Mouse (Mus musculus): Measurements from ENCODE around the gene Akap10. TPM values are rescaled to one million over a fixed set of nuclear protein-coding genes. Genes with fewer than 3 reads are reported as not detected.

Akap10 gene
- total and polyA plus RNA-seq, 3 experiments, result 20.4 to 34.3 (median 30.3) TPM

DNA sequence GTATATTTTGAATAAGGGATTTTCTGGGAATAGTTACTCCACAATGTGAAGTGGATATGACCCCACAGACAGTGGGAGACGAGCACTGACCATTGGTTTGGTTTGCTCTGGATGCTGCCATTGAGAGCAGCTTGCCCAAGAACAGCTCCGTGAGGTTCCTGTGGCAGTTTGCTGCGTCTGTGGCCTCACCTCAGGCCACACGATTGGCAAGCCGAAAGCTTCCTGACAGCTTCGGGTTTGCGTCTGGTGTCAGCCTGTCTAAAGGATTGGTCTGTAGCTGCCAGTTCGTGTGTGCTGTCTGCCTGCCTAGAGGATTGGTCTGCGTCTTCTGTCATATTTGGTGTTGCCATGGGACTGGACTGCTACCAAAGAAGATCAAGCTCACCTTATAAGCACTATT, 14.4 kb upstream of the Akap10 start:
- Histone ChIP-seq H3K4me3 (ENCODE audit: low read depth, low read length) (no peak overlapping the region), H3K4me1 (ENCODE audit: insufficient read depth, low read depth, low read length) (peaks cover 12% of the 10 kb centered on the region), H3K27me3 (ENCODE audit: insufficient read depth, low read length) (peaks cover 7% of the 10 kb centered on the region), H3K36me3 (replicated peaks) (no peaks in the 10 kb centered on the region), H3K9me3 (replicated peaks) (no peaks in the 10 kb centered on the region)
- no peak for ATAC-seq (ENCODE audit: extremely low read depth, insufficient number of reproducible peaks, low FRiP score, poor library complexity, severe bottlenecking)
- no peak for DNase-seq (ENCODE audit: low spot score)
- TF ChIP-seq TAL1 (conservative IDR thresholded peaks at IDR 0.05; ENCODE audit: low read depth, low read length), result no peak
- no peak for TF ChIP-seq GATA1 (IDR thresholded peaks at IDR 0.05; ENCODE audit: borderline replicate concordance, low read length)
- no peak for TF ChIP-seq GATA2 (IDR thresholded peaks at IDR 0.05; ENCODE audit: borderline replicate concordance, low read depth, low read length)
- no peak for TF ChIP-seq POLR2AphosphoS5 (IDR thresholded peaks at IDR 0.05; ENCODE audit: insufficient replicate concordance, low read depth, low read length)
- TF ChIP-seq CTCF (IDR thresholded peaks at IDR 0.05; ENCODE audit: low read depth, low read length), result no peak

DNA sequence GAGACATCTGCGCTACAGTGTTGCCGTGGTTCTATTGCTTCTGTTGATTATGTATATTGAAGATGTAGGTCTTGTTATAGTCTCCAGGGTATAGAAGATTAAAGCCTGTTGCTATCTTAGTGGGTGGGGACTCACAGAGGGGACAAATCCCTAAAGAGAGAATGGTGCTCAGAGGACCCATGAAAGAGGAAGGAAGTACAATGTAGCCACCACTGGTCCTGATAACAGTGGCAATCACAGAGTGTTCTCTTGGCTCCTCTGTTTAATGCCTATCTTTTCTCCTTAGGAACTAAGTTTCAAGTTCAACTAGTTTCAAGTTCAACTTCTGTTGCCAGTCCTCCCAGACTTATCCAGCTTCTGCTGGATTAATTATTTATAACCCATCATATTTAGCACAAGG, 12.9 kb upstream of the Akap10 start:
- ATAC-seq (ENCODE audit: extremely low read depth, insufficient number of reproducible peaks, low FRiP score, poor library complexity, severe bottlenecking), result no peak
- H3K4me1 ChIP-seq (ENCODE audit: insufficient read depth, low read depth, low read length), result peaks cover 12% of the 10 kb centered on the region
- no peaks in the 10 kb centered on the region for H3K36me3 ChIP-seq (replicated peaks)
- H3K4me3 ChIP-seq (ENCODE audit: low read depth, low read length), result no peak overlapping the region
- no peak for TF ChIP-seq CTCF (IDR thresholded peaks at IDR 0.05; ENCODE audit: low read depth, low read length)
- no peak for TF ChIP-seq GATA1 (IDR thresholded peaks at IDR 0.05; ENCODE audit: borderline replicate concordance, low read length)
- TF ChIP-seq POLR2AphosphoS5 (IDR thresholded peaks at IDR 0.05; ENCODE audit: insufficient replicate concordance, low read depth, low read length), result no peak
- no peak for TF ChIP-seq GATA2 (IDR thresholded peaks at IDR 0.05; ENCODE audit: borderline replicate concordance, low read depth, low read length)
- TF ChIP-seq TAL1 (conservative IDR thresholded peaks at IDR 0.05; ENCODE audit: low read depth, low read length), result no peak
- no peaks in the 10 kb centered on the region for H3K9me3 ChIP-seq (replicated peaks)
- no peak for DNase-seq (ENCODE audit: low spot score)
- H3K27me3 ChIP-seq (ENCODE audit: insufficient read depth, low read length), result peaks cover 9% of the 10 kb centered on the region

DNA sequence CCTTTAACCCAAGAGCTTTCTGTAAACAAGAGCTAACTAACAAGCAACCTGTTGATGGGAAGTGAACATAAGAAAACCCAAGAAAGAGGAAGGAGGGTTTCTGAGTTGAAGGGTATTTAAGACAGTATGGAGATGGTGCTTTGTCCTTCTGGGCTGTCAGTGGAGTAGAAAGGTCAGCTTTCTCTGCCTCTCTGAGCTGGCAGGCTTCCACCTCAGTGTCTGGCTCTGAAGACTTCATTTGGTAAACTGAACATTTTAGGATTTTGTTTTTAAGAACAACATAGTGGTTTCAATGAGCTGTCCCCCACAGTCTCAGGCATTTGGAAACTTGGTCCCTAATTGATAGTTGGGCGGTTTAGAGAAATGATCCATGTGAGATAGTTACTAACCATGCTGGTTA, 7.7 kb upstream of the Akap10 start:
- Histone ChIP-seq H3K9me3 (replicated peaks) (no peaks in the 10 kb centered on the region), H3K27me3 (ENCODE audit: insufficient read depth, low read length) (peaks cover 7% of the 10 kb centered on the region), H3K36me3 (replicated peaks) (no peaks in the 10 kb centered on the region), H3K4me1 (ENCODE audit: insufficient read depth, low read depth, low read length) (peaks cover 7% of the 10 kb centered on the region), H3K4me3 (ENCODE audit: low read depth, low read length) (no peak overlapping the region)
- ATAC-seq (ENCODE audit: extremely low read depth, insufficient number of reproducible peaks, low FRiP score, poor library complexity, severe bottlenecking), result no peak
- TF ChIP-seq TAL1 (conservative IDR thresholded peaks at IDR 0.05; ENCODE audit: low read depth, low read length) (no peak), CTCF (IDR thresholded peaks at IDR 0.05; ENCODE audit: low read depth, low read length) (no peak), GATA1 (IDR thresholded peaks at IDR 0.05; ENCODE audit: borderline replicate concordance, low read length) (no peak), POLR2AphosphoS5 (IDR thresholded peaks at IDR 0.05; ENCODE audit: insufficient replicate concordance, low read depth, low read length) (no peak), GATA2 (IDR thresholded peaks at IDR 0.05; ENCODE audit: borderline replicate concordance, low read depth, low read length) (no peak)
- DNase-seq (ENCODE audit: low spot score), result no peak

DNA sequence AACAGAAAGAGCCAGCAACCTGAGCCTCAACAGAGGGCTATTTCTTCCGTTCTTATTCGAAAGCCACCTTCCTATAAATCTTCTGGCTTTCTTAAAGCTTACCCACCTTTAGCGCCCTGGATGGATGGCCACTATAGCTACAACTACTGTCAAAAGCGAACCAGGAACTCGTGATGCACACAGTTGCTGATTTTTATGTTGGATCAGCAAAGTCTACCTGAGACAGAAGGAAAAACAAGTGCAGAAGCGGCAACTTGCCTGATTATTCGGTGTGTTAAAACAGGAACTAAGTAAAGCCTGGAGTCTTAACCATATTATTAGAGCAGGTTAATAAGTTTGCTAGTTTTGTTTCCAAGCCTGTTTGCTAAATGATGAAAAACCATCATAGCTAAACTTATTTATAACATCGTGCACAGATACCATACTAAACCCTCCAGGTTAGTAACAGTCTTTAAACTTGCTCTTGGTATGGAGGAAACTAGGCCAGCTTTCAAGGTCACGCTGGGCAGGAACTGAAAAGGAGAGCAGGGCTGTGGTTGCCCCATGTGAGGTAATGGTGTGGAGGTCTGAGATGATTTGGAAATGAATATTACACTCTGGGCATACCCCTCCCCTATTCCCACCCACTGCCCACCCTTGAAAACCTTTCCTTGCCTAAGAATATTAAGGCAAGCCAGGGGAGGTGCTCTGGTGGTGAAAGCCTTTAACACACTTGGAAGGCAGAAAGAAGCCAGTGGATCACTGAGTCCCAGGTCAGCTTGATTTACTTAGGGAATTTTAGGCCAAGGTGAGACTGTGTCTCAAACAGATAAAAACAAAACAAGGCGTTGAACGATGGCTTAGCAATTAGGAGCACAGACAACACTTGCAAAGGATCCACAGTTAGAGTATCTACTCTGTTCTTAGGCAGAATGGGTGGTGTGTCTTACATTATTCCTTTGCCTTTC, 861 bp upstream of the Akap10 start:
- H3K4me3 ChIP-seq (ENCODE audit: low read depth, low read length), result peak overlapping the region; percentile 96
- no peaks in the 10 kb centered on the region for H3K27me3 ChIP-seq (ENCODE audit: insufficient read depth, low read length)
- DNase-seq (ENCODE audit: low spot score), result peak; percentile 13
- H3K4me1 ChIP-seq (ENCODE audit: insufficient read depth, low read depth, low read length), result peaks cover 31% of the 10 kb centered on the region
- H3K9me3 ChIP-seq (replicated peaks), result no peaks in the 10 kb centered on the region
- ATAC-seq (ENCODE audit: extremely low read depth, insufficient number of reproducible peaks, low FRiP score, poor library complexity, severe bottlenecking), result no peak
- no peak for TF ChIP-seq CTCF (IDR thresholded peaks at IDR 0.05; ENCODE audit: low read depth, low read length)
- no peak for TF ChIP-seq GATA2 (IDR thresholded peaks at IDR 0.05; ENCODE audit: borderline replicate concordance, low read depth, low read length)
- no peak for TF ChIP-seq POLR2AphosphoS5 (IDR thresholded peaks at IDR 0.05; ENCODE audit: insufficient replicate concordance, low read depth, low read length)
- TF ChIP-seq TAL1 (conservative IDR thresholded peaks at IDR 0.05; ENCODE audit: low read depth, low read length), result no peak
- no peak for TF ChIP-seq GATA1 (IDR thresholded peaks at IDR 0.05; ENCODE audit: borderline replicate concordance, low read length)
- peaks cover 14% of the 10 kb centered on the region for H3K36me3 ChIP-seq (replicated peaks)

DNA sequence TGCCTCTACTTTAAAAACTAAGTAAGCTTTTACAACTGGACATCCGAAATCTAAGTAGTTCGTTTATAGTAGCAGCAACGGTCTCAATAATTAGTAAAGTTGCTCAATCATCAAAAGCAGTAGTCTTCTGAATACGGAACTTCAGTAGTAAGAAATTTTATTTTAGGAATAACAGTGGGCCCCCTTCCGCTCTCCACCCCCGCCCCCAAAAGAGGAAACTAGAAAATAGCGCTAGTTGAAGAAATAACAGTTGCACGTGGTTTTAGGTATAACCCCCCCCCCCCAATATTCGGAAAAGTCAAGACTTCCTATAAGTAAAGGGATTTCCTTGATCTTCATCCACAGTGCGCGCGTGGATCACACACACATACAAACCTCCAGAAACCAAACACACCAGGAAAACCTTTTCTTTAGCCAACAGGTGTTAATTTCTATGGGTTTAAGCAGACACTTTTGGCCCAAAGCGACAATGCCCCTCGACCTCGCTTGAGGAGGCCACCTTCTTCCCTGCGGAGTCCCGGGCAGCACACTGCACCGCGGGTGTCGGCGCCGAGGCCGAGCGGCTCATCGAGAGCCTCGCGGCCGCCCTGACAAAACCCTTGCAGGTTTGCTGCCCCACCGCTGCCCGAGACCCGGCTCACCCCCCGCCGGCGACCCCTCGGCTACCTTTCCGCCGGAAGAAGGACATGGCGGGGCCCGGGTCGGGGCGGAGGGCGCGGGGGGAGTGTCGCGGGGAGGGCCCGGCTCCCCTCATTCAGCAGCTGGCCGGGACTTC, 542 bp downstream of the Akap10 start:
- no peaks in the 10 kb centered on the region for H3K27me3 ChIP-seq (ENCODE audit: insufficient read depth, low read length)
- peaks cover 36% of the 10 kb centered on the region for H3K4me1 ChIP-seq (ENCODE audit: insufficient read depth, low read depth, low read length)
- TF ChIP-seq POLR2AphosphoS5 (IDR thresholded peaks at IDR 0.05; ENCODE audit: insufficient replicate concordance, low read depth, low read length) (no peak), GATA2 (IDR thresholded peaks at IDR 0.05; ENCODE audit: borderline replicate concordance, low read depth, low read length) (no peak), CTCF (IDR thresholded peaks at IDR 0.05; ENCODE audit: low read depth, low read length) (no peak), GATA1 (IDR thresholded peaks at IDR 0.05; ENCODE audit: borderline replicate concordance, low read length) (no peak), TAL1 (conservative IDR thresholded peaks at IDR 0.05; ENCODE audit: low read depth, low read length) (no peak)
- peak overlapping the region; percentile 96 for H3K4me3 ChIP-seq (ENCODE audit: low read depth, low read length)
- ATAC-seq (ENCODE audit: extremely low read depth, insufficient number of reproducible peaks, low FRiP score, poor library complexity, severe bottlenecking), result no peak
- peak; percentile 22 for DNase-seq (ENCODE audit: low spot score)
- peaks cover 24% of the 10 kb centered on the region for H3K36me3 ChIP-seq (replicated peaks)
- H3K9me3 ChIP-seq (replicated peaks), result no peaks in the 10 kb centered on the region

DNA sequence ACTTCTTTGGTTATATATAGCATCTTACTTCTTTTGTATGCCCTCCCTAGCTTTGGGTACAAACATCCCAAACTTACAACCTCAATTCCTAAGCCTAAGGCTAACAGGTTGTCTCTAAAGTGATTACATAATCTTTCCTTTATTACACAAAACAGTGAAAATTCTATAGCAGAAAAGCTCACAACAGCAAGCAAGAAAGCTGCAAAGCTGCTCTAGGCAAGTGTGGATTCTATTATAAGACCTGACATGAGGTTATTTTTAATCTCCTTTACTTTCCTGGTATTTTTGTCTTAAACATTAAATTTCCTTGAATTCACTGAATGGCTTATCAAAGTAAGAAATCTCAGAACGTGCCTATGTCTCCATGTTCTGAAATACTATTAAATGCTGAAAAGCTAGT, 6.7 kb downstream of the Akap10 start:
- Histone ChIP-seq H3K4me1 (ENCODE audit: insufficient read depth, low read depth, low read length) (peaks cover 27% of the 10 kb centered on the region), H3K9me3 (replicated peaks) (no peaks in the 10 kb centered on the region), H3K27me3 (ENCODE audit: insufficient read depth, low read length) (no peaks in the 10 kb centered on the region), H3K36me3 (replicated peaks) (peaks cover 64% of the 10 kb centered on the region), H3K4me3 (ENCODE audit: low read depth, low read length) (no peak overlapping the region)
- DNase-seq (ENCODE audit: low spot score) (no peak), ATAC-seq (ENCODE audit: extremely low read depth, insufficient number of reproducible peaks, low FRiP score, poor library complexity, severe bottlenecking) (no peak)
- TF ChIP-seq POLR2AphosphoS5 (IDR thresholded peaks at IDR 0.05; ENCODE audit: insufficient replicate concordance, low read depth, low read length), result no peak
- TF ChIP-seq CTCF (IDR thresholded peaks at IDR 0.05; ENCODE audit: low read depth, low read length), result no peak

Measured in G1E (cell line).